Mouse (Mus musculus) intestine, embryonic 15.5 days (tissue): ENCODE results near the gene Bst1. TPM values are rescaled to one million over a fixed set of nuclear protein-coding genes. Genes with fewer than 3 reads are reported as not detected.

Source experiments
- ATAC-seq: fragments of 200-750 bp; cut with Nextera tagmentation; 2 replicates; pipeline ENCODE4 v1.8.0; 2017; ENCODE audit warnings: moderate TSS enrichment, moderate library complexity
- H3K27ac ChIP-seq: fragments of 300-500 bp; sonication (generic); 2 replicates; pipeline ENCODE4 v1.5.1; 2015; ENCODE audit warnings: mild to moderate bottlenecking, inconsistent platforms
- H3K27me3 ChIP-seq: fragments of 300-500 bp; sonication (generic); replicated peaks from 2 replicates; pipeline ENCODE4 v1.6.1; 2015; ENCODE audit warnings: inconsistent platforms
- H3K36me3 ChIP-seq: fragments of 300-500 bp; sonication (generic); 2 replicates; pipeline ENCODE4 v1.6.1; 2015; ENCODE audit warnings: inconsistent platforms
- H3K4me1 ChIP-seq: fragments of 300-500 bp; sonication (generic); replicated peaks from 2 replicates; pipeline ENCODE4 v1.6.1; 2015; ENCODE audit warnings: inconsistent platforms
- H3K4me2 ChIP-seq: fragments of 300-500 bp; sonication (generic); replicated peaks from 2 replicates; pipeline ENCODE4 v1.6.1; 2015; ENCODE audit warnings: mild to moderate bottlenecking, inconsistent platforms
- H3K4me3 ChIP-seq: fragments of 300-500 bp; sonication (generic); replicated peaks from 2 replicates; pipeline ENCODE4 v1.5.1; 2015; ENCODE audit warnings: inconsistent platforms
- H3K9ac ChIP-seq: fragments of 300-500 bp; sonication (generic); 2 replicates; pipeline ENCODE4 v1.6.1; 2015; ENCODE audit warnings: inconsistent platforms
- H3K9me3 ChIP-seq: fragments of 300-500 bp; sonication (generic); 2 replicates; pipeline ENCODE4 v1.6.1; 2016; ENCODE audit warnings: inconsistent platforms
- WGBS: fragments of 180-500 bp; shearing (Covaris S2); methylation state at CpG from one replicate; pipeline ENCODE4 v1.1.7; 2015; 5-methylcytosine and 5-hydroxymethylcytosine counted together
- polyA plus RNA-seq: library from polyadenylated mRNA; unstranded; fragments of >200 nt; fragmentation: Nextera tagmentation; extraction: Ambion mirVana; gene quantifications from 2 replicates; pipeline ENCODE4 v1.2.1, GENCODE M21; 2015

Gene Bst1
- polyA plus RNA-seq, 1 experiment from 2014 or later, result 0.97 TPM

- Histone ChIP-seq H3K4me2 (no peak overlapping the region), H3K4me1 (no peaks in the 10 kb centered on the region), H3K36me3 (no peaks in the 10 kb centered on the region), H3K27me3 (no peaks in the 10 kb centered on the region), H3K9ac (no peak overlapping the region), H3K27ac (no peak overlapping the region), H3K4me3 (no peak overlapping the region), H3K9me3 (no peaks in the 10 kb centered on the region)
- no peak for ATAC-seq
- WGBS, result 83% methylated on average over 5 of the region's 5 CpGs
These were observed 26.3 kb upstream of the Bst1 start for GRCm38 (mm10) chr5:43792354-43792753.

GRCm38 (mm10) chr5:43799530-43799929 is 19.2 kb upstream of the Bst1 start:
- Histone ChIP-seq H3K9me3 (no peaks in the 10 kb centered on the region), H3K27ac (no peak overlapping the region), H3K4me1 (no peaks in the 10 kb centered on the region), H3K9ac (no peak overlapping the region), H3K4me2 (no peak overlapping the region), H3K27me3 (no peaks in the 10 kb centered on the region), H3K4me3 (no peak overlapping the region), H3K36me3 (no peaks in the 10 kb centered on the region)
- WGBS, result 74% methylated on average over 5 of the region's 5 CpGs
- no peak for ATAC-seq

- Histone ChIP-seq H3K4me1 (no peaks in the 10 kb centered on the region), H3K9me3 (no peaks in the 10 kb centered on the region), H3K4me3 (no peak overlapping the region), H3K27ac (no peak overlapping the region), H3K27me3 (no peaks in the 10 kb centered on the region), H3K9ac (no peak overlapping the region), H3K36me3 (no peaks in the 10 kb centered on the region), H3K4me2 (no peak overlapping the region)
- ATAC-seq, result no peak
- 80% methylated on average over 1 of the region's 1 CpGs for WGBS
These were observed 18.0 kb upstream of the Bst1 start for GRCm38 (mm10) chr5:43800700-43801099.

- no peaks in the 10 kb centered on the region for H3K36me3 ChIP-seq
- no peak for ATAC-seq
- no peak overlapping the region for H3K27ac ChIP-seq
- no peak overlapping the region for H3K9ac ChIP-seq
- H3K4me1 ChIP-seq, result no peaks in the 10 kb centered on the region
- no peaks in the 10 kb centered on the region for H3K9me3 ChIP-seq
- H3K4me2 ChIP-seq, result no peak overlapping the region
- no peaks in the 10 kb centered on the region for H3K27me3 ChIP-seq
- H3K4me3 ChIP-seq, result no peak overlapping the region
These were observed 17.4 kb upstream of the Bst1 start for GRCm38 (mm10) chr5:43801253-43801652.

- Histone ChIP-seq H3K4me3 (no peak overlapping the region), H3K27ac (no peak overlapping the region), H3K27me3 (no peaks in the 10 kb centered on the region), H3K4me2 (no peak overlapping the region), H3K9ac (no peak overlapping the region), H3K4me1 (no peaks in the 10 kb centered on the region), H3K9me3 (no peaks in the 10 kb centered on the region), H3K36me3 (no peaks in the 10 kb centered on the region)
- no peak for ATAC-seq
- WGBS, result 80% methylated on average over 4 of the region's 4 CpGs
These were observed 16.9 kb upstream of the Bst1 start for GRCm38 (mm10) chr5:43801798-43802197.

- 86% methylated on average over 2 of the region's 2 CpGs for WGBS
- Histone ChIP-seq H3K27ac (no peak overlapping the region), H3K4me3 (no peak overlapping the region), H3K4me2 (no peak overlapping the region), H3K9me3 (no peaks in the 10 kb centered on the region), H3K27me3 (no peaks in the 10 kb centered on the region), H3K4me1 (no peaks in the 10 kb centered on the region), H3K36me3 (no peaks in the 10 kb centered on the region), H3K9ac (no peak overlapping the region)
- no peak for ATAC-seq
These were observed 13.3 kb upstream of the Bst1 start for GRCm38 (mm10) chr5:43805401-43805800.

GRCm38 (mm10) chr5:43806340-43806739 is 12.3 kb upstream of the Bst1 start:
- Histone ChIP-seq H3K36me3 (no peaks in the 10 kb centered on the region), H3K4me3 (no peak overlapping the region), H3K9ac (no peak overlapping the region), H3K27me3 (no peaks in the 10 kb centered on the region), H3K4me1 (no peaks in the 10 kb centered on the region), H3K4me2 (no peak overlapping the region), H3K27ac (no peak overlapping the region), H3K9me3 (no peaks in the 10 kb centered on the region)
- WGBS, result 81% methylated on average over 7 of the region's 7 CpGs
- no peak for ATAC-seq

- Histone ChIP-seq H3K9ac (no peak overlapping the region), H3K4me1 (no peaks in the 10 kb centered on the region), H3K4me2 (no peak overlapping the region), H3K36me3 (no peaks in the 10 kb centered on the region), H3K4me3 (no peak overlapping the region), H3K27ac (no peak overlapping the region), H3K27me3 (no peaks in the 10 kb centered on the region), H3K9me3 (no peaks in the 10 kb centered on the region)
- 79% methylated on average over 4 of the region's 4 CpGs for WGBS
- ATAC-seq, result no peak
These were observed 11.8 kb upstream of the Bst1 start for GRCm38 (mm10) chr5:43806914-43807313.

GRCm38 (mm10) chr5:43807744-43808696 is 10.7 kb upstream of the Bst1 start:
- ATAC-seq, result peak; percentile 92
- H3K27me3 ChIP-seq, result no peaks in the 10 kb centered on the region
- H3K36me3 ChIP-seq, result no peaks in the 10 kb centered on the region
- no peaks in the 10 kb centered on the region for H3K4me1 ChIP-seq
- peak overlapping the region; percentile 85 for H3K4me2 ChIP-seq
- H3K9me3 ChIP-seq, result no peaks in the 10 kb centered on the region
- 5% methylated on average over 48 of the region's 48 CpGs for WGBS
- peak overlapping the region; percentile 73 for H3K9ac ChIP-seq
- peak overlapping the region; percentile 52 for H3K4me3 ChIP-seq
- H3K27ac ChIP-seq, result peak overlapping the region; percentile 82

GRCm38 (mm10) chr5:43810427-43811062 is 8.1 kb upstream of the Bst1 start:
- Histone ChIP-seq H3K4me3 (no peak overlapping the region), H3K27me3 (no peaks in the 10 kb centered on the region), H3K4me1 (no peaks in the 10 kb centered on the region), H3K9ac (no peak overlapping the region), H3K36me3 (no peaks in the 10 kb centered on the region), H3K27ac (peak overlapping the region; percentile 23; the same call in 1 of the 2 replicates), H3K4me2 (no peak overlapping the region), H3K9me3 (no peaks in the 10 kb centered on the region)
- ATAC-seq, result peak; percentile 82
- 57% methylated on average over 1 of the region's 1 CpGs for whole genome bisulfite sequencing

- H3K9me3 ChIP-seq, result no peaks in the 10 kb centered on the region
- H3K4me3 ChIP-seq, result no peak overlapping the region
- no peak overlapping the region for H3K4me2 ChIP-seq
- H3K27me3 ChIP-seq, result no peaks in the 10 kb centered on the region
- no peaks in the 10 kb centered on the region for H3K36me3 ChIP-seq
- 88% methylated on average over 2 of the region's 2 CpGs for WGBS
- no peak overlapping the region for H3K27ac ChIP-seq
- H3K4me1 ChIP-seq, result no peaks in the 10 kb centered on the region
- no peak for ATAC-seq
- H3K9ac ChIP-seq, result no peak overlapping the region
These were observed 4.1 kb upstream of the Bst1 start for GRCm38 (mm10) chr5:43814536-43814935.

- Histone ChIP-seq H3K27ac (no peak overlapping the region), H3K27me3 (no peaks in the 10 kb centered on the region), H3K4me1 (no peaks in the 10 kb centered on the region), H3K36me3 (no peaks in the 10 kb centered on the region), H3K9ac (no peak overlapping the region), H3K4me3 (no peak overlapping the region), H3K9me3 (no peaks in the 10 kb centered on the region), H3K4me2 (no peak overlapping the region)
- ATAC-seq, result peak; percentile 44; the same call in 1 of the 2 replicates
- 41% methylated on average over 1 of the region's 1 CpGs for WGBS
These were observed 2.9 kb upstream of the Bst1 start for GRCm38 (mm10) chr5:43815769-43816168.
